Mouse (Mus musculus) hindbrain, embryonic 16.5 days (tissue): ENCODE data around the gene Ssbp2. TPM values are rescaled to one million over a fixed set of nuclear protein-coding genes. Genes with fewer than 3 reads are reported as not detected.

Experiments used
- ATAC-seq: fragments of 200-750 bp; cut with Nextera tagmentation; 2 replicates; pipeline ENCODE4 v1.8.0; 2017; ENCODE audit warnings: moderate TSS enrichment, moderate library complexity
- H3K27ac ChIP-seq: fragments of 300-500 bp; sonication (generic); 2 replicates; pipeline ENCODE4 v1.5.1; 2014; ENCODE audit warnings: low read depth, mild to moderate bottlenecking, control low read depth, low read length, moderate library complexity
- H3K27me3 ChIP-seq: fragments of 300-500 bp; sonication (generic); replicated peaks from 2 replicates; pipeline ENCODE4 v1.6.1; 2014; ENCODE audit warnings: low read length; ENCODE audit not compliant: control insufficient read depth, insufficient read depth
- H3K36me3 ChIP-seq: fragments of 300-500 bp; sonication (generic); 2 replicates; pipeline ENCODE4 v1.6.1; 2014; ENCODE audit warnings: mild to moderate bottlenecking, low read length, moderate library complexity, mixed read lengths; ENCODE audit not compliant: control insufficient read depth, insufficient read depth
- H3K4me1 ChIP-seq: fragments of 300-500 bp; sonication (generic); 2 replicates; pipeline ENCODE4 v1.6.1; 2014; ENCODE audit warnings: low read depth, low read length; ENCODE audit not compliant: control insufficient read depth, insufficient read depth
- H3K4me2 ChIP-seq: fragments of 300-500 bp; sonication (generic); 2 replicates; pipeline ENCODE4 v1.6.1; 2014; ENCODE audit warnings: mild to moderate bottlenecking, low read length, control low read depth, moderate library complexity
- H3K4me3 ChIP-seq: fragments of 300-500 bp; sonication (generic); 2 replicates; pipeline ENCODE4 v1.5.1; 2014; ENCODE audit warnings: mild to moderate bottlenecking, low read length, control low read depth, moderate library complexity
- H3K9ac ChIP-seq: fragments of 300-500 bp; sonication (generic); 2 replicates; pipeline ENCODE4 v1.6.1; 2014; ENCODE audit warnings: low read depth, mild to moderate bottlenecking, control low read depth, low read length, moderate library complexity
- H3K9me3 ChIP-seq: fragments of 300-500 bp; sonication (generic); 2 replicates; pipeline ENCODE4 v1.6.1; 2014; ENCODE audit warnings: mild to moderate bottlenecking, low read length, moderate library complexity; ENCODE audit not compliant: control insufficient read depth
- WGBS: fragments of 180-500 bp; shearing (Covaris S2); extraction: QIAGEN DNeasy Blood & Tissue Kit; methylation state at CpG from one replicate; pipeline ENCODE4 v1.1.7; 2014; 5-methylcytosine and 5-hydroxymethylcytosine counted together
- polyA plus RNA-seq: library from polyadenylated mRNA; unstranded; fragments of >200 nt; fragmentation: Nextera tagmentation; extraction: Ambion mirVana; gene quantifications from 2 replicates; pipeline ENCODE4 v1.2.1, GENCODE M21; 2015

Gene Ssbp2
- polyA plus RNA-seq, 1 experiment from 2014 or later: 197 TPM

DNA sequence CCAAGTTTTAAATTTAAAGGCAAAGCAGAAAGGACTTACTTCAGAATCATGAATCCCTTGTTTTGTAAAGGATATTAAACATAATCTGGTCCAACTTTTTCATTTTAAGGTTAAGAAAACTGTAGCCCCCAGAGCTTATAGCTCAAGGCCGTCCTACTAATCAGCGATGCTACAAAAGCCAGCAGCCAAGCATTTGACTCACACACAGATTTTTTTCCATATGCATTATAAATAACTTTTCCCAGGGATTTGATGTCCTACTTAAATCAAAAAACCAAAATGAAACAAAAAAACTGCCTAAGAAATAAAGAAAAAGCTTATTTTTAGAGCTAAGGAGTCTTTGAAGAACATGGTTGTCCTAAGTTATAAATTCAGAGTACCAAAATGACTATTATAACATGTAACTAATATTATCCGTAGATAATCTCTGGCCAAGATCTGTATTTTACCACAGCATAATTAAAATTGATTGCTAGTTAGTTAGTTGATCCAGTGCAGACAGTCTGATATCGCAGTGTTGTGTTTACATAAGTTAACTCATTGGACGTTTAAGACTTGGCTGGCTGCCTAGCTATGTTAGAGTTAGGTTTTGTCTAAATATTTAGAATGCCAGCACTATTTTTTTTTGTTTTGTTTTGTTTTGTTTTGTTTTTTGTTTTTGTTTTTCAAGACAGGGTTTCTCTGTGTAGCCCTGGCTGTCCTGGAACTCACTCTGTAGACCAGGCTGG lies 201.1 kb downstream of the Ssbp2 start:
- Histone ChIP-seq H3K4me3 (no peak overlapping the region), H3K4me2 (no peak overlapping the region), H3K9me3 (no peaks in the 10 kb centered on the region), H3K27ac (no peak overlapping the region), H3K4me1 (no peaks in the 10 kb centered on the region), H3K27me3 (no peaks in the 10 kb centered on the region), H3K36me3 (no peaks in the 10 kb centered on the region), H3K9ac (no peak overlapping the region)
- WGBS: 78% methylated on average over 5 of the region's 5 CpGs
- no peak for ATAC-seq

GRCm38 (mm10) chr13:91662751-91663150 lies 202.7 kb downstream of the Ssbp2 start:
- Histone ChIP-seq H3K27ac (no peak overlapping the region), H3K27me3 (no peaks in the 10 kb centered on the region), H3K9ac (no peak overlapping the region), H3K4me1 (no peaks in the 10 kb centered on the region), H3K9me3 (no peaks in the 10 kb centered on the region), H3K36me3 (no peaks in the 10 kb centered on the region), H3K4me3 (no peak overlapping the region), H3K4me2 (no peak overlapping the region)
- 81% methylated on average over 2 of the region's 2 CpGs for WGBS
- ATAC-seq: no peak

- no peak for ATAC-seq
- H3K4me1 ChIP-seq: no peaks in the 10 kb centered on the region
- H3K9ac ChIP-seq: no peak overlapping the region
- H3K9me3 ChIP-seq: no peaks in the 10 kb centered on the region
- H3K36me3 ChIP-seq: no peaks in the 10 kb centered on the region
- H3K4me2 ChIP-seq: no peak overlapping the region
- no peaks in the 10 kb centered on the region for H3K27me3 ChIP-seq
- WGBS: 76% methylated on average over 3 of the region's 3 CpGs
- H3K4me3 ChIP-seq: no peak overlapping the region
- H3K27ac ChIP-seq: no peak overlapping the region
Observed at GRCm38 (mm10) chr13:91673241-91673640, 213.2 kb downstream of the Ssbp2 start.

DNA sequence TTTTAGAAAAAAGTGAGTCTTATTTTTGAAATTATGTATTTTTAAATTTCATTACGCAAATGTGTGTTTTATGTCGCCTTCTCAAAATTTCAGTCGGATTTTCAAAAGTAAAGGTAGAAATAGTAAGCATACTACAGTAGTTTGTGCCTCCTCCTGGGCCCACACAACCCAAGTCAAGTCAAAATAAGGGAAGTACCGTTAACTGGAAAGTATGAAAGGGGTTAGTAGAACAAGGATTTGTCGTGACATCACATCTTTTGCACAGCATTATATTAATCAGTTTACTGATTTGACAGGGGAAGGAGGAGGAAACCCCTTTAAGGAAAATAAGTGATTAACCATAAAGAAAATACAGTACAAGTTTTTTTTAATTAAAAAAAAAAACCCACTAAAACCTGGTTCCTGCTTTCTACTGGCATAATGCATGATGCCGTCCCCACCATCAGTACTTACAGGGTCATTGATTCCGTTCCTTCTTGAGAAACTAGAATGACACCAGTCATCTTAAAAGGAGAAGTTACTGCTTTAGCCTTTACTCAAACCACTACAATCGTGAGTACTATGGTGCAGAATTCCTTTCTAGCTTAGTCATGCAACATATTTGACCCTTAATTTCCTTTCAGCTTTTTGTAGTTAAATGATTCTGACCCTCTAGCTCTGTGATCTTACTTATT lies 220.8 kb downstream of the Ssbp2 start:
- no peak overlapping the region for H3K4me2 ChIP-seq
- 94% methylated on average over 8 of the region's 8 CpGs for WGBS
- no peak for ATAC-seq
- no peak overlapping the region for H3K4me3 ChIP-seq
- no peaks in the 10 kb centered on the region for H3K27me3 ChIP-seq
- no peak overlapping the region for H3K27ac ChIP-seq
- H3K4me1 ChIP-seq: no peaks in the 10 kb centered on the region
- no peaks in the 10 kb centered on the region for H3K9me3 ChIP-seq
- no peak overlapping the region for H3K9ac ChIP-seq
- no peaks in the 10 kb centered on the region; the same call in 1 of the 2 replicates for H3K36me3 ChIP-seq

DNA sequence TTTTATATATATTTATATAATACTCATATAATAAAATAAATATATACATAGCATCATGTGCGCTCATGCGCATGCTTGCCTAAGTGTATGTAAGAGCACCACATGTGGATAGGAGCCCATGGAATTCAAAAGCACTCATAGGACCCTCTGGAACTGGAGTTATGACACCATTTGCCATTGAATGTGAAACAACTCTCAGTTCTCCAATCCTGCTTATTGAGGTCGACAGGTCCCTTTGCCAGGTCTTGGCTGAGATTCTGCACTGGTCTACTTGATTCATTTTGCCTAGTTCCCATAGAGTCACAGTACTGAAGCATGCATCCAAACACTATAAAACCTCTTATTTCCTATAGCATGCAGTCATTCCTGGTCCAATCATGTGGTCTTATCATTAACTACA lies 221.4 kb downstream of the Ssbp2 start:
- Histone ChIP-seq H3K4me3 (no peak overlapping the region), H3K4me2 (no peak overlapping the region), H3K9ac (no peak overlapping the region), H3K4me1 (no peaks in the 10 kb centered on the region), H3K9me3 (no peaks in the 10 kb centered on the region), H3K36me3 (peaks cover 2% of the 10 kb centered on the region), H3K27ac (no peak overlapping the region), H3K27me3 (no peaks in the 10 kb centered on the region)
- 94% methylated on average over 3 of the region's 3 CpGs for WGBS
- ATAC-seq: no peak

- H3K9ac ChIP-seq: no peak overlapping the region
- 96% methylated on average over 5 of the region's 5 CpGs for WGBS
Observed at GRCm38 (mm10) chr13:91690118-91690517, 230.0 kb downstream of the Ssbp2 start.

DNA sequence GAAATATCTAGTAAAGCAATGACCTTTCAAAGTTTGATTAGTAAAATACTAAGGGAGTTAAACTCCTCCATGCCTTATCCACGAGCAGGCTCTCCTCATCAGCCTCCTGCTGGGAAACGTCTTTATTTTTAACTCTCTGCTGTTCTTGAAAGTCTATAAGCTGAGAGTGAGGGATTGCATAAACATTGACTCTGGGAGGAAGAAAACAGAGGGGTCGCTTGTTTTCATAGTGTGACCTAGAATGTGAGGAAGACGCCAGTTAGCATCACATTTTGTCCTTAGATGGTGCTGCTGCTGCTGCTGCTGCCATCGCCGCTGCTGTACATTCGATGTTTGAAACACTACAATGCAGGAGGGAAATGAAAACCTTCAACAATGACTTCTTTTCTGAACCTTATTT lies 233.5 kb downstream of the Ssbp2 start:
- no peaks in the 10 kb centered on the region for H3K4me1 ChIP-seq
- 56% methylated on average over 7 of the region's 7 CpGs for WGBS
- ATAC-seq: no peak
- no peaks in the 10 kb centered on the region for H3K27me3 ChIP-seq
- peaks cover 3% of the 10 kb centered on the region; the same call in 1 of the 2 replicates for H3K36me3 ChIP-seq
- no peak overlapping the region for H3K27ac ChIP-seq
- no peaks in the 10 kb centered on the region for H3K9me3 ChIP-seq
- no peak overlapping the region for H3K4me3 ChIP-seq
- H3K9ac ChIP-seq: no peak overlapping the region
- H3K4me2 ChIP-seq: no peak overlapping the region

More at GRCm38 (mm10) chr13:91690118-91690517, 230.0 kb downstream of the Ssbp2 start:
- no peaks in the 10 kb centered on the region for H3K4me1 ChIP-seq
- H3K36me3 ChIP-seq: peaks cover 8% of the 10 kb centered on the region
- H3K4me2 ChIP-seq: no peak overlapping the region
- no peak for ATAC-seq
- no peak overlapping the region for H3K27ac ChIP-seq
- H3K4me3 ChIP-seq: no peak overlapping the region
- H3K27me3 ChIP-seq: no peaks in the 10 kb centered on the region
- peaks cover 2% of the 10 kb centered on the region; the same call in 1 of the 2 replicates for H3K9me3 ChIP-seq

GRCm38 (mm10) chr13:91695406-91695805 lies 235.3 kb downstream of the Ssbp2 start:
- ATAC-seq: no peak
- Histone ChIP-seq H3K4me3 (no peak overlapping the region), H3K4me2 (no peak overlapping the region), H3K9me3 (no peaks in the 10 kb centered on the region), H3K36me3 (no peaks in the 10 kb centered on the region; the same call in 1 of the 2 replicates), H3K9ac (no peak overlapping the region), H3K27ac (no peak overlapping the region), H3K4me1 (no peaks in the 10 kb centered on the region), H3K27me3 (no peaks in the 10 kb centered on the region)
- WGBS: 88% methylated on average over 2 of the region's 2 CpGs

- ATAC-seq: no peak
- Histone ChIP-seq H3K4me2 (no peak overlapping the region), H3K27ac (peak overlapping the region; percentile 29; the same call in 1 of the 2 replicates), H3K4me3 (no peak overlapping the region), H3K9me3 (no peaks in the 10 kb centered on the region), H3K4me1 (no peaks in the 10 kb centered on the region), H3K27me3 (no peaks in the 10 kb centered on the region), H3K36me3 (no peaks in the 10 kb centered on the region), H3K9ac (no peak overlapping the region)
- WGBS: 85% methylated on average over 2 of the region's 2 CpGs
Observed at GRCm38 (mm10) chr13:91696109-91696645, 236.1 kb downstream of the Ssbp2 start.
